Mouse (Mus musculus) natural killer cell, adult 2 months (primary cell): ENCODE measurements around the gene Pla2g10.
A peak's percentile ranks its signal among the peaks of the same experiment; 100 is the strongest.
"Not testable (repeated sequence)": the region's sequence is repeated elsewhere in the genome, so short reads cannot be mapped to it uniquely, and the experiment has no call there.

Experiments used
- DNase-seq, 2 experiments: peaks; one replicate each; pipeline ENCODE4 v3.0.0; 2022; ENCODE audit warnings: low spot score in 2 of 2

Pla2g10 gene

DNA sequence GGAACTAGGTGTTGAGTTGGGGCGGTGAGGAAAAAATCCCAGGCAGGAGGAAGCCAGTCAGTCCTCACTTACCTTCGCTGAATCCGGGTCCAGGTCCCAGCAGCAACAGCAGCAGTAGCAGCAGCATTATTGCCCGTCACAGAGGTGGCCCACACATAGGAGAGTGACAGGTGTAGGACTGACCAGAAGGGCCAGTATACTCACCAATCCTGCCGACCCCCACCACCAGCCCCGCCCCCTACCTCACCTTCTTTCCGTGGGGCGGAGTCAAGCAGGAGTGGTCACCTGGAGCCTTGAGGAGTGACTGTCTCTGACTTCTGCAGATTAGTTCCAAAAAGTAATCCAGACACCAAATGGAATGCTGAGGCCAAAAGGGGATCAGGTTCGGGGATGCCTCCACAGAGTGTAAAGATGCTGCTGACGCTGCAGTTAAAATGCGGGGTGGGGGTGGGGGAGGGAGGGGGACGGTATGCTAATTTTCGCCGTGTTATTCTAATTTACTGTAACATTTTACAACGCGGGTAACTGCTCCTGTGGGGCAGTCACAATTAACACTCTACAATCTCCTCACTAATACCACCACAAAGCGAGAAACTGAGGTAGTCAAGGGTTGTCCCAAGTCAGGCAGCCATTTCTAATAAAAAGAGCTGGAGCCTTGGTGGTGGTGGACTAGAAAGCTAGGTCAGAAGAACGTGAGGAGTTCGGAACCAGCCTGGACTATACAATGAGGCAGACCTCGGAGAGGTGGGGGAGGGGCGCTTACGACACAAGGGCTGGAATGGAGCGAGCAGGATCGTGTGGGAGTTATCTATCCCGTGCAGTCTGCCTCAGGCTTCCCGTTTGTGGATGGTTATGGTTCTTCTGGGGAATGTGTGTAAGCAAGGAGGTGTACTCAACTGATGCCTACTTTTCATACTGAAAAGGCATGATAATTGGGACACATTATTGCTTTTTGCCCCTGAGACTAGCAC, at the start of gene Pla2g10:
TSS of gene Pla2g10 (minus strand) at position 699 of the 971 bp plus-strand sequence.
- no peak for DNase-seq

DNA sequence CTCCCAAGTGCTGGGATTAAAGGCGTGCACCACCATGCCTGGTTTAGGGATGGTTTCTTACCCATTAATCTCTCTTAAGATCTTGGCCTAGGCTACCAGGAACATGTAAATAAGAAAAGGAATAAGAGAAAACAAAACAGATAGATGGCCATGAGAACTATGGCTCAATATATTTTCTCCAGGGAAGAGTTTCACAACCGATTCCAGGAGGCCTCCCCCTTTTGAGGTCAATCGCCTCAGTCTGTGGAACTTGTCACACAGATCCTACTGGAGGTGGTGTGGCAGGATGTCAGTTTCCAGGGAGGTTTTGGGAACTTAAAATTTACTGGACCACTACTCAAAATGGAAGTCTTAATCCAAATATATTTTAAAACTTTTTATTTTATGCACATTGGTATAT, 43.9 kb upstream of the Pla2g10 start:
- DNase-seq = not testable (repeated sequence)

DNA sequence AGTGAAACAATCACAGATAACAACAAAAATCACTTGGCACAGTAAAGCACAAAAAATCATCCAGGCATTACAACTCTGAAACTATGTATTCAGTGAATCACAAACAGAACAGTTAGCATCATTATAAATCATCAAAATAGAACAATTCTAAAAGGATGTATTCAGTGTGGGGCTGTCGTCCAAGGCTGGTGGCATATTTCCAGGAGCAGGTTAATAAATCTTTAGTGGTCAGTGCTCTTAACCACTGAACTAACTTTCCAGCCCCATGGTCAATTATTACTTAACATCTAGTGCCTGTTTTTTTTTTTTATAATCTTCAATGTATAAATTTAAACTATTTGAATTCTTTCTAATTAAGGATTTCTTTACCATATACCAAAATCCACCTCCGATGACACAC, 43.2 kb upstream of the Pla2g10 start:
- DNase-seq = not testable (repeated sequence)

DNA sequence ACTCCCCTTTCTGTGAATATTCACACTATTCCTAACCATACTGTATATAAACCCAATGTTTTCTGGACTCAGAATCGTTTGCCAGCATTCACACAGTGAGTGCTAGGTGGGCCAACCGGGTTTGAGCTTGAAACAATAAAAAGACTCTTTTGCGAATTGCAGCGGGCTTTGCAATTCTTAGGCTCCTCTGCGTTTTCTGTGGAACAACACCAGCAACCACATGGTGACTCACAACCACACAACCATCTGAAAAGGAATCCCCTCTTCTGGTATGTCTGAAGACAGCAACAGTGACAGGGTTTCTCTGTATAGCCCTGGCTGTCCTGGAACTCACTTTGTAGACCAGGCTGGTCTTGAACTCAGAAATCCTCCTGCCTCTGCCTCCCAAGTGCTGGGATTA, 41.3 kb upstream of the Pla2g10 start:
- DNase-seq = not testable (repeated sequence)

DNA sequence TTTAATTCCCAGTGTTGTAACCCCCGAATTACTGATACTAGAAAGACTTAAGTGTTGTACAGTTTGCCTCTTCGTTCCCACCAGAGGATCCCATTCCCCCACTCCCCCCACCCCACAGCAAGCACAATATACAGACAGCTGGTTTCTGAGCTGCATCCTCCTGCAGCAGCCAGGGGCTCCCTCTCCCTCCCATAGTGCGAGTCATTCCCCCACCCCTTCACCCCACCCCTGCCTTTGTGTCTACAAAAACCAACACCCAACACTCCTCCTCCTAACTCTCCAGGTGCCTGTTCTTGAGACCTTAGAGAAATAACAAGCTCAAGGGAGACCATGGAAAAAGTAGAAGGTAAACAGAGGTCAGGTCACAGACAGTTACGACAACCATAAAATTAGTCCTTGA, 40.8 kb upstream of the Pla2g10 start:
- not testable (repeated sequence) for DNase-seq

DNA sequence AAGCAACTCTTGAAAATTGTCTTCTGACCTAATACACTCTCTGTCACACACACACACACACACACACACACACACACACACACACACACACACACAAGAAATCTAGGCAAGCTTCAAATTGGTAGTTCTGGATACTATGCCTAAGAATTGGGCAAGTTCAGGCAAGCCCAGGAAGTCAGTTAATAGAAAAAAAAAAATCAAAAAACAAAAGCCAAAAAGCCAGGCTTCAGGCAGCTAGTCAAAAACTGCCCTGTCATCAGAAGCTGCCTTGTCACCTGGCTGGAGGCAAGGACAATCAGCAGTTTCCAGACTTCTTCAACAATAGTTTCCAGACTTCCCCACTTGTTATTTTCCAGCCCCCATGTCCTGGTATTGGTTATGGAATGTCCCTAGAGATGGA, 35.6 kb upstream of the Pla2g10 start:
- DNase-seq = no peak

DNA sequence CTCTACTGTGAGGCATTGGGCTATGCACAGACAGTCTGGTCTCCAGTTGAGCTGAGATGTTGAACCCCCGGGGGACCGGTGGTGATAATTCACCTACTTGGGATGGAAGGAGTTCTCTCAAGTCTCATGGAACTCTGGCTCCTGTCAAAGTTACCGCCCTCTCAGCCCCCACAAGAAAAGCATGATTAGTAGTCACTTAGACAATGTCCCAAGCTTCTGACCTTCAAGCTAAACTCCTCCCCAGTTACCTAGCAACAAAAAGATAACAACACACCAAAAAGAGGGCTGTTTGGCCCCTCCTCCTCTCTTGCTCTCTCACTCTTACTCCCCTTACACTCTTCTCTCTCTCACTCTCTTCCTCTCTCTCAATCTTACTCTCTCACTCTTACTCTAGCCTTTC, 33.7 kb upstream of the Pla2g10 start:
- DNase-seq = no peak

DNA sequence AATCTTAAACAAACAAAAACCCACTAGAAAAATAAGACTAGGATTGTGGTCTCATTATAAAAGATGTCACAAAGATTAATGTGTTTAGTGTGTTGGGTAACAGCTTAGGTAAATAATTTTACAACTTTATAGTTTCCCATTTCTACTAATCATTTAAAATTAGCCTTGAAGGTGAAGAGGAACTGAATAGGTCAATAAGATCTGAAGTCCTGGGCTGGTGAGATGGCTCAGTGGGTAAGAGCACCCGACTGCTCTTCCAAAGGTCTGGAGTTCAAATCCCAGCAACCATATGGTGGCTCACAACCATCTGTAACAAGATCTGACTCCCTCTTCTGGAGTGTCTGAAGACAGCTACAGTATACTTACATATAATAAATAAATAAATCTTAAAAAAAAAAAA, 32.0 kb upstream of the Pla2g10 start:
- not testable (repeated sequence) for DNase-seq

DNA sequence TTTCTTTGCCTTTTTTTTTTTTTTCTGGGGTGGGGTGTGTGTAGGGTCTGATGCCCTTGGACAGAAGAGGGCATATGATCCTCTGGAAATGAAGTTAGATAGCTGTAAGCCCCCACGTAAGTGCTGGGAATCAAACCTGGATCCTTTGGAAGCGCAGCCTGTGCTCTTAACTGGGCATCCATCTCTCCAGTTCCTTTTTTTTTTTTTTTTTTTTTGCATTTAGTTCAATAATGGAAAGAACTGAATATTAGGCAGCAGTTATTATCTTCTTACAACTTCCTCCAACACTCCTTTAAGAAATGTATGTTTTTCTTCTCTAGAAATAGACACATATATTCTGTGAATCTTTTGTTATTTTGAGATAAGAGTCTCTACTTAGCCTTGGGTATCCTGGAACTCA, 27.0 kb upstream of the Pla2g10 start:
- no peak for DNase-seq

DNA sequence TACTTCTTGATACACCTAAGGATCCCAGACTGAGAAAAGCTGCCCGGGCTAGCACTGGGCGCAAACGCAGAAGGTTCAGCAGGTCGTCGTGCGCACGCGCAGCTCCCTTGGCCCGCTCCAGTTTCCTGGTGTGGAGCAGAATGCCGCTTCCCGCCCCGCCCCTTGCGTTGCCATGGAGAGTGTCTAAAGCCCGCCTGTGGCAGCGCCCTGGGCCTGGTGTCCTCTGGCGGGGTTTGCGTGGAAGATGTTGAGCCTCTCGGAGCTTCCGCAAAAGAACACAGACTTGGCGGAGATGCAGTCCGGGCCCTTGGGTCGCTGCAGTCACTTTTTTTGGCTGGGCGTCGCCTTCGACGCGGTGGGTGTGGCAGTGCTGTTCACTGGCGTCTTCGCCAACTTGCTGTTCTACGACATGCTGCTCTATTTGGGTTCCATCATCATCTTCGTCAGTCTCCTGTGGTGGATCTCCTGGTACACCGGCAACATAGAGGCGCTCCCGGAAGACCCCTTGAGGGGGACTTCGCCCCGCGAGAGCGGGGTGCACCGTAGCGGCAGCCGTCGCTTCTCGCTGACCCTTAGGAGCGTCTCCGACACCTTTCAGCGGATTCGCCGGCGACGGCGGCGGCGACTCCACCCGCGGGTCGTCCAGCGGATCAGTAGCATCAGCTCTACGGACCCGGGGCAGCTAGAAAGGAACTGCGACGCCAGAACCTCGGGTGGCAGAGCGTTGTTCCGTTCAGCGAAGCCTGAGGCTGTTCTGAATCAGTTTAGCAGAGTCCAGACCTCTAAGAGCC, 23.8 kb upstream of the Pla2g10 start:
- DNase-seq = peak; percentile 81 to 90

DNA sequence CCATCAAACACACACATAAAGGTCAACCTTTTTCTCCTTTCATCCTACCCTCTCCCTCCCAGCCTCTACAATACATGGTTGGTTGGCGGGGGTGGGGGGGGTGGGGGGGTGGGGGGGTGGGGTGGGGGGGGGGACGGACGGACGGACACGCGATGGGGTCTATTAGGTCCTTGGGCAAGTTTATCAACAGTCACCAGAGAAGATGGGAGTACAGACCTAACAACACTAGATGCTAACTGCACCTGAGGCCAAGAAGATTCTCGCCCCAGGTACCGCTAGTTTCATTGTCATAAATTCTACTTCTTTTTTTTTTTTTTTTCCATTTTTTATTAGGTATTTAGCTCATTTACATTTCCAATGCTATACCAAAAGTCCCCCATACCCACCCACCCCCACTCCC, 23.2 kb upstream of the Pla2g10 start:
- no peak for DNase-seq

DNA sequence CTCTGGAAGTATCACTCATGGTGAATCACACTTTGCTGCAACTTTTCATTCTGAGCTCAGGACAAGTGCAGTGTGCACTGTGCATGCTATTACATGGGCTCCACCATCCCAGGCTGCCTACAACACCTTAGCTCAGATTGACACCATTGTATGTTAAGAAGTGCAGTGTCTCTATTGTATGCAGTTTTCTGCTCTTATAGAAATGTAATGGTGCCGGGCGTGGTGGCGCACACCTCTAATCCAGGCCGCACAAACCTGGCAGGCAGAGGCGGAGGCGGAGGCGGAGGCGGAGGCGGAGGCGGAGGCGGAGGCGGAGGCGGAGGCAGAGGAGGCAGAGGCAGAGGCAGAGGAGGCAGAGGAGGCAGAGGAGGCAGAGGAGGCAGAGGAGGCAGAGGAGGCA, 19.8 kb upstream of the Pla2g10 start:
- DNase-seq = no peak

DNA sequence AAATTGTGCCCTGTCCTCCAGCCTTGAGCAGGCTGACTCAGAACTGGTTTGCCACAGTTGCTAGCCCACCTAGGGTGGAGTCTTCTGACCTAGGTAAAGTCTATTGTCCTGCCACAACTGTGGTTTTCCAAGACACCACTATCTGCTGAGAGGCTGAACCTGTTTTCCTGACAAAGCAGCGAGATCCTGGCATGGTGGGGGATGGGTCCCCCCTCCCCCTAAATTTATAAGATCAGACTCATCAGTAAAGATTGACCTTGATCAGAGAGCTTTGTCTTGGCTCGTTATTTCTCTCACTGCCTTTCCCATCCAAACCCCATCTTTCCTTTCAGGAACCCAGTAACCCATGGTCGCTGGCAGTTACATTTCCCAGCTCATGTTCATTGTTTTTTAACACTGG, 19.2 kb upstream of the Pla2g10 start:
- DNase-seq = no peak

DNA sequence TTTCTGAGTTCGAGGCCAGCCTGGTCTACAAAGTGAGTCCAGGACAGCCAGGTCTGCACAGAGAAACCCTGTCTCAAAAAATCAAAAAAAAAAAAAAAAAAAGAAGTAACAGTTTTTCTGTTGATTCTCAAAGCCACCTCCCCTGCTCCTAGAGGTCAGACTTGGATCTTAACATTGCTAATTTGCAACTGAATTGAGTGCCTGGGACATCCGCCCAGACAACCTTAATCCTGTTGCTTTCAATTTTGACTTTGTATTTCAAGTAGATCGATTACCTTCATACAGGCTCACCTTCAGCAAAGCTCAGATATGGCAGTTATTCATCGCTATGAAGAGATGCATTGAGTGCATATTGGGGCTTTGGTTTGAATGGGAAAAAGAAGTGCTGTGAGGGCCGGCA, 18.5 kb upstream of the Pla2g10 start:
- DNase-seq = no peak

DNA sequence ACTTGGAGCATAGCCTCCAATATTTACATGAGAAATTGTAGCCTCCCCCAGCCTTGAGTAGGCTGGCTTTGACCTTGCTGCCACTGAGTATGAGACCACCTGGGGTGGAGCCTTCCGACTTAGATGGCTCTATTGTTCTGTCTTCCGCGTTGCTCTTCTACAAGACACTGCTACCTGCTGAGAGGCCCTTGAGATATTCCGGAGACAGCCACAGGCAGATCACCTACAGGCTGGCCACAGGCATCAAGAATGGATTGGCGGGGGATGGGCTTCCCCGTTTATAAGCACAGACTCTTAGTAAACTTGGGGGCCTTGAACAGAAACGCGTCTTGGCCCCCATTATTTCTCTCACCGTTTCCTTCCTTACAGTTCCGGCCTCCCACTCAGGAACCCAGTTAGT, 18.0 kb upstream of the Pla2g10 start:
- not testable (repeated sequence) for DNase-seq

DNA sequence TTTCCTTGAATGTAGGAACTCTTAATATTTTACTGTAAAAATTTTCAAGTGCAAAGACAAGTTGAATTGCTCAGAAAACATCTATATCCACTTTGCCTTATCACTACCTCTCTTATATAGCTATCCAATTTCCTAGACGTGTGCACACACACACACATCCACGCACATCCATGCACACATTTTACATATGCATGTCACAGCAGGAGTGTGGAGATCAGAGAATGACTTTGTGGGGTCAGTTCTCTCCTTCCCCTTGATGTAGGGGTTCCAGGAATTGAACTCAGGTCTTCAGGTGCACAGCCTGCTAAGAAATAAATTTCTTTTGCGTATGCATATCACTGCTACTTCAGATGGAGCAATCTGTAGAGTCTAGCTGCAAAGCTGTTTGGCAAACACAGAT, 17.3 kb upstream of the Pla2g10 start:
- no peak for DNase-seq

DNA sequence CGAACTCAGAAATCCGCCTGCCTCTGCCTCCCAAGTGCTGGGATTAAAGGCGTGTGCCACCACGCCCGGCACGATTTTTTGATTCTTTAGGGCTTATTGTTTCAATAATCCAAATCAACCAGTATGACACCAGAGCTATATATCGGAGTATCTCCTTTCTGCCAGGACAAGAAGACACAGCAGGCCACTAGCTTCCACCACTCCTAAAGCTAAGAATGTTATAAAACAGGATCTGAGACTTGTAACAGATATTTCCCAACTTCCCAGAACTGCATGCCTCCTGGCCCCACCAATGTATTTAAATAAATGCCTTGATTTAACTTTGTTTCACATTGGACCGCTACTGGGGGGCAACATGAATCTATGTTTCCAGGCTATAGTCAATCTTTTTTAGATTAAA, 16.9 kb upstream of the Pla2g10 start:
- no peak for DNase-seq

DNA sequence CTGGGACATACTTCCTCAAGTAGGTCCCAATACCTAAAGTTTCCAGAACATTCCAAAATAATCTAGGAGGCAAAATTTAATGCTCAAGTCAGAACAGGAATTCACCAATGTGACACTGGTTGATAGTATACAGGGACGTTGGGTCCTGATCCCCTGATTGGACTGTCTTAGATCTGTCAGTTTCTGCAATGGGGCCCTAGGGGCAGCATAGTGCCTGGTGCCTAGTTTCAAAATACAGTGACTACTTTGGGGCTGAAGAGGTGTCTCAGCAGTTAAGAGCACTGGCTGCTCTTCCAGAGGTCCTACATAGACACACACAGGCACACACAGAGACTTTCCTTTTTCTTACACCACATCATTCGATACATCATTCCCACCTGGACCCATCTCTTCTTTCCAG, 10.1 kb upstream of the Pla2g10 start:
- DNase-seq = no peak

DNA sequence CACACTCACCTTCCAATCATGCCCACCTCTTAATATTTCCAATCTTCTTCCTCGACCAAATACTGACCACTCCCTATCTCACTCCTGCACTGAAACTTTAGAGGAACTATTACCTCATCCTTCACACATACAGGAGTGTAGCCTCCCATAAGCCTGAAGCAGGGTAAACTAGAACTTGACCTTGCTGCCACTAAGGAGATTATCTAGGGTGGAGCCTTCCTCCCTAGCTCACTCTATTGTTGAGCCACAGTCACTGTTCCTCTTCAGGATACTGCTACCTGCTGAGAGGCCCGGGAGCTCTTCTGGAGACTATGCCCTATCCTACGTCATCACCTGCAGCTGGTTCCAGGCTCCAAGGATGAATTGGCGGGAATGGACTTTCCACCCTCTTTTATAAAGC, 8.3 kb upstream of the Pla2g10 start:
- DNase-seq = not testable (repeated sequence)

DNA sequence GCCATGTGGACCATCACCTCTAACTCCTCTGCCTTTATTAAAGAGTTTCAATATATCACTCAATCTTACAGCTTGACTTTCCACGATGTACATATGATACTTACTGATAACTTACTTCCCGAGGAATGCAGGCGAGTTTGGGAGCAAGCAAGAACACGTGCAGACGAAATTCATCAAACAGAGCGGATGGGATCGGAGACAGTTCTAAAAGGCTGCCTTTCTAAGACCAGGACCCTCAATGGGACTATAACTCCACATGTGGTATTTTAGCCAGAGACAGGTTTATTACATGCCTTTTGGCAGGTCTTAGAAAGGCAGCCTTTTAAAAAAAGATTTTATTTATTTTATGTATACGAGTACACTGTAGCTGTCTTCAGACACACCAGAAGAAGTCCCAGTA, 5.2 kb upstream of the Pla2g10 start:
- no peak for DNase-seq

DNA sequence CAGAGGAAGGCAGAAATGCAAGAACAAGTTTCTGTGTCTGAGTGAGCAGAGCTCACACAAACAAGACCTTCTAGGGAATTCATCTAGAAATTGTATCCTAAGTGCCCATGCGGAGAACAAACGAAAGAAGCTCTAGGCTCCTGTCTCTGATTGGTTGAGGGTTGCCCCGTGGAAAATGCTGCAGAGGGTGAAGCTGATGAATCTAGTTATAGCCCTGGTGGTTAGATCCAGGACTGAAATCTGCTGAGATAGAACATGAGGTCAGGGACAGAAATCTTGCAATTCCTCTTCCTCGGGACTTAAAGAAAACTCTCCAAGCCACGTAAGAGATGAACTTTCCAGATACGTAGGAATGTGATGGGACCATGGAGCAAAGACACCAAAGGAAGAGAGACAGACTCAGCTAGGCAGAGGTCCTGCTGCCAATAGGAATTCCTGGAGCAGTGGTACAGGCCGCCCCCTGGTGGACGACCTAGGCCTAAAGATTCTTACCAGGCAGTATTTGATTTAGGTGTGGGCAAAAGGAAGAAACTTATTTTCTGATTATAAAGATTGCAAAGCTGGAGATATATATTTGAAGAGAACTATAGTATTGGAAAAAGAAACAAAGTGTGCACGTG, 2.8 kb upstream of the Pla2g10 start:
- peak; percentile 28 to 53 for DNase-seq

DNA sequence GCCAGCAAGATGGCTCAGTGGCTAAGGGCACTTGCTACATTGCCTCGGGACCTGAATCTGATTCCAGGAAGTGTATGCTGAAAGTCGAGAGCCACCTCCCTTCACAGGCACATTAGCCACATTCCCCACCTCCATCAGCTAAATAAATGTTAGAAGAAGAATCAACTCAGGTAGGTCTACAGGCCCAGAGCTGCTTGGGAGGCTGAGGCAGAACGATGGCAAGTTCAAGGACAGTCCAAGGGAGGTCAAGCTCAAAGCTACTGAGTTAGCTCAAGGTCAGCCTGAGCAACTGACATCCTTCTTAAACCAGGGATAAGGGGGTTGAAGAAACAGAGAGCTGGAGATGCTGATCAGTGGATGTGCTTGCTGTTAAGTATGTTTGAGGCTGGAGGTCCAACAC, 2.0 kb upstream of the Pla2g10 start:
- no peak for DNase-seq
